Mouse (Mus musculus): ENCODE measurements around the gene Nab1. TPM values are rescaled to one million over a fixed set of nuclear protein-coding genes. Genes with fewer than 3 reads are reported as not detected.

The Nab1 gene
- total RNA-seq, 1 experiment from 2014 or later, result 207 TPM

- ATAC-seq (replicated peaks; ENCODE audit: insufficient number of reproducible peaks, low FRiP score, low TSS enrichment, poor library complexity, severe bottlenecking), result no peak
Observed at GRCm38 (mm10) chr1:52489538-52490181, 10.8 kb downstream of the Nab1 start.

DNA sequence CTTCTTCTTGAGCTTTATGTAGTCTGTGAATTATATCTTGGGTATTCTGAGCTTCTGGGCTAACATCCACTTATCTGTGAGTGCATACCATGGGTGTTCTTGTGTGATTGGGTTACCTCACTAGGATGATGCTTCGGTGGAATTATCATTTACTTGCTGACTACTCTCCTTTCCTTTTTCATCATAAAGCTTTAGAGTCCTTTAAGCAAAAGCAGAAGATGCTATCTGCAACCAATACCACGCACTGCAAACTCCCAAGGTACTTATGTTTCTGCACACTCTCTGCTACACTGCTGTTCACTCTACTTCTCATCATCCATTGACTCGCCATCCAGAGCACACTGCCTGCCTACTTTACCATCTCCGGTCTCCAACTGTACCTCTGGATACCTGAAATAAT is 15.5 kb downstream of the Nab1 start:
- ATAC-seq (replicated peaks; ENCODE audit: insufficient number of reproducible peaks, low FRiP score, low TSS enrichment, poor library complexity, severe bottlenecking), result no peak

- ATAC-seq (replicated peaks; ENCODE audit: insufficient number of reproducible peaks, low FRiP score, low TSS enrichment, poor library complexity, severe bottlenecking), result no peak
Observed at GRCm38 (mm10) chr1:52474291-52474690, 26.2 kb downstream of the Nab1 start.

GRCm38 (mm10) chr1:52470811-52471489 is 29.5 kb downstream of the Nab1 start:
- no peak for ATAC-seq (replicated peaks; ENCODE audit: insufficient number of reproducible peaks, low FRiP score, low TSS enrichment, poor library complexity, severe bottlenecking)

DNA sequence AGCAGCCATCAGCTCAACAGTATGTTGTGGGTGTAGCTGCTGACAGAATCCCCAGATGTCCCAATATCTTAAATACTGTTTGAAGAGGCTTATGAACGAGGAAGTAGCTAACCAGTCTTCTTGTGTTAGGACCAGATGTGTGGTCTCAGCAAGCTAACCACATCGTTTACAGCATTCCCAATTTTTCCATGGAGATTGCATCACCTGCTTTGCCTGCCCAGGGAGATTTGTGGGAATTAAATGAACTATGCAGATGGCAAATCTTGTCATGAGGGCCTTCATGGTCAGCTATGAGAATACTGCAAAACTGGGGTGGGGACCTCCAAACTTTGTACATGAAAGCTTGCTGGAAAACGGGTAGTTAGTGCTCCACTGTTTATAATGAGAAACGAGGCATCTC is 30.2 kb downstream of the Nab1 start:
- ATAC-seq (replicated peaks; ENCODE audit: insufficient number of reproducible peaks, low FRiP score, low TSS enrichment, poor library complexity, severe bottlenecking), result no peak

GRCm38 (mm10) chr1:52466518-52467120 is 33.9 kb downstream of the Nab1 start:
- no peak for ATAC-seq (replicated peaks; ENCODE audit: insufficient number of reproducible peaks, low FRiP score, low TSS enrichment, poor library complexity, severe bottlenecking)

DNA sequence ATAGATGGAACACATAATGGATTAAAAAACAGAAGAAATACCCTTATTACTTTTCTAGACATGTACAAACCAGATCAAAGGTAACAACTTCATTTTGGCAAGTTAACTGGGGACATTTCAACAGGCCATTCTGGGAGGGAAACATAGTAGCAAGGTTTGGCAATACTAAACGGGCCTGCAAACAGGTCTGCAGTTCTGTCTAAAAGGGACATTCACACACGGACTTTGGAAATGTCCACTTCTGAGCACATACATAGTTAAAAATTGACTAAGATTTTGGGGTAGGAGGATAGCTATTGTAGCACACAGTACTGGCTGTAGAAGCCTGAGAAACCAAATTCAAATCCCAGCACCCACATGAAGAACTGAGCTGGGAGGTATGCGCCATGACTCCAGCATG is 34.6 kb downstream of the Nab1 start:
- ATAC-seq (replicated peaks; ENCODE audit: insufficient number of reproducible peaks, low FRiP score, low TSS enrichment, poor library complexity, severe bottlenecking), result no peak

DNA sequence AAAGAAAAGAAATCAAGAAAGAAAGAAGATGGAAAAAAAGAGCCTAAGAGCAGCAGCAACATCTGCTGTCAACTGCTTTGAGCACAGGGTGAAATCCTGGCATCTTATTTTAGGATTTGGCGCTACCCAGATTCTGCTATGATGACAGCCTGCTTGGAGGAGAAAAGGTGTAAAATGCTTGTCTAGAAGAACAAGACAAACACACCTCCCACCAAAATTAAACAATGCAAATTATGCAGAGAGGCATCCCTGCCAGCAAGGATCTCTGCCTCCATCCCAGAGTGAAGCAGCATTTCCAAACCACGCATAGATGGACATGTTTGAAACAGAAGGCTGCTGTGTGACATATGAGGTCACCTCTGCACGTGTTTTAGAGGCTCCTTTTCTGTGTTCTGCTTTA is 35.2 kb downstream of the Nab1 start:
- no peak for ATAC-seq (replicated peaks; ENCODE audit: insufficient number of reproducible peaks, low FRiP score, low TSS enrichment, poor library complexity, severe bottlenecking)

- no peak for ATAC-seq (replicated peaks; ENCODE audit: insufficient number of reproducible peaks, low FRiP score, low TSS enrichment, poor library complexity, severe bottlenecking)
Observed at GRCm38 (mm10) chr1:52463305-52463704, 37.2 kb downstream of the Nab1 start.

DNA sequence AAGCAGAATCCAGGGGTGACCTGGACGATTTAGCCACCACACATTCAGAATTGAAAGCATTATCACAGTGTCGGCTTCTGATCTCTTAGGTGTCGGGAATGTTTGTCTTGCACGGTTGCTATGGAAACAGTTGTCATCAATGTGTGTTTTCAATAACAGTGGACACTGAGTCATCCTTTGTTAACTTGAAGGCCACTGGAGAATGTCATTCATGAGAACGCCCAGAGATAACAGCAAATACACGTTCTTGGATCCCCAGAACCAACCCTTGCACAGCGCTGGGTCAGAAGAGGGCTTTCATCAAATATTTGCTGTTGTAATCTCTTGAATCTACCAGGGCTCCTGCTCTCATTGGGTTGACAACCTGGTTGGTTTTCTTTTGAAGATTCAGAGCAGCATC is 43.9 kb downstream of the Nab1 start:
- ATAC-seq (replicated peaks; ENCODE audit: insufficient number of reproducible peaks, low FRiP score, low TSS enrichment, poor library complexity, severe bottlenecking), result no peak

DNA sequence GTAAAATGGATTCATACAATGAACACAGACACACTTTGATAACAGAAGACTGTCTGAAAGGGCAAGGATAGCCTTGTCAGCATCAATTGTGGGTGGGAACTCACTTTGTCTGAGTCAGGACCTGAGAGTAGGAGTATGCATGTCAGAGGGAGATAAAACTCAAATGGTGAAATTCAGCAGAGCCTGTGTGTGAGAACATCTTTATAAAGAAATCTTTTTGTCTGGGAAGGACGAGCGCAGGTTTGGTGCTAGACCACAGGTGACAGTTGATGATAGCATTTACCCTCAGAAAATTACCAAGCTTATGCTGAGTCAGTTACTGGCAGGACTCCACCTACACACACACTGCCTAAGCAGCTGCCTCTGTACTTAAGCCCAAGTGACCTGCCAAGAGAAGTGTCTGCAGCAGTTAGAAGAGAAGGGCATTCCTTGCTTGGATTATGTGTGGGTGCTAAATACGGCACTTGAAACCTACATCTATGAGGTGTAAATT is 45.9 kb downstream of the Nab1 start:
- ATAC-seq (replicated peaks; ENCODE audit: insufficient number of reproducible peaks, low FRiP score, low TSS enrichment, poor library complexity, severe bottlenecking), result no peak

- ATAC-seq (replicated peaks; ENCODE audit: insufficient number of reproducible peaks, low FRiP score, low TSS enrichment, poor library complexity, severe bottlenecking), result no peak
Observed at GRCm38 (mm10) chr1:52451360-52451759, 49.1 kb downstream of the Nab1 start.

GRCm38 (mm10) chr1:52435856-52436255 is 64.6 kb downstream of the Nab1 start:
- ATAC-seq (replicated peaks; ENCODE audit: insufficient number of reproducible peaks, low FRiP score, low TSS enrichment, poor library complexity, severe bottlenecking), result no peak

- no peak for ATAC-seq (replicated peaks; ENCODE audit: insufficient number of reproducible peaks, low FRiP score, low TSS enrichment, poor library complexity, severe bottlenecking)
Observed at GRCm38 (mm10) chr1:52434085-52434484, 66.4 kb downstream of the Nab1 start.

DNA sequence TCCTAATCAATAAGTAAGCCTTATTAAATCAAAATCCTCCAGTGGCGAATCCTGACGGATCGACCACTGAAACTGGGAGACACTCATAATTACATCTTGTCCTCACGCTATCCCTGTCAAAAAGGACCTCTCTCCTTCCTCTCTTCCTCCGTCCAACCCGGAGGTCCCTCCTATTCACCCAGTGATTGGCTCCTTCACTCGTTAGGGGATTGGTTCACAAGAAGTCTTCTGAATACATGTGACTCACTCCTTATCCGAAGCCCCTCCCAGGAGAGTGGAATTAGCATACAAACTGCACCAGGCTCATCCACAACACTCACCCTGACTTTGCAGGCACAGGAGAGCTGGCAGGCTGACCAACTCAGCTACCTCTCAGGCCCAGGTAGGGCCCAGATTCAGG is 68.7 kb downstream of the Nab1 start:
- ATAC-seq (replicated peaks; ENCODE audit: insufficient number of reproducible peaks, low FRiP score, low TSS enrichment, poor library complexity, severe bottlenecking), result no peak

DNA sequence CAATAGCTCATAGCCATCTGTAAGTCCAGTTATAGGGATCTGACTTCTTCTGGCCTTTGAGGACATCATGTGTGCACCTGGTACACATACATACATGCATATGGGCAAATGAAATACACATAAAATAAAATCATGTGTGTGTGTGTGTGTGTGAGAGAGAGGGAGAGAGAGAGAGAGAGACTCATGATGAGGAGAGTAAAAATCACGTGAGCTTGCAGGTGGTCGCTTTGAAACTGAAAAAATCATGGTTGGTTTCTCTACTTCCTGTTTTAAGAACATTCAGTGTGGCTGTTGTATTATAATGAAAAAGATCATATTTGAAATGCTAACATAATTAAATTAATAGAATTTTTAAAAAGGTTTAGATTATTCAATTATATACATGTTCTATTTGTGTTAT is 69.9 kb downstream of the Nab1 start:
- no peak for ATAC-seq (replicated peaks; ENCODE audit: insufficient number of reproducible peaks, low FRiP score, low TSS enrichment, poor library complexity, severe bottlenecking)

GRCm38 (mm10) chr1:52430116-52430515 is 70.4 kb downstream of the Nab1 start:
- ATAC-seq (replicated peaks; ENCODE audit: insufficient number of reproducible peaks, low FRiP score, low TSS enrichment, poor library complexity, severe bottlenecking), result no peak

DNA sequence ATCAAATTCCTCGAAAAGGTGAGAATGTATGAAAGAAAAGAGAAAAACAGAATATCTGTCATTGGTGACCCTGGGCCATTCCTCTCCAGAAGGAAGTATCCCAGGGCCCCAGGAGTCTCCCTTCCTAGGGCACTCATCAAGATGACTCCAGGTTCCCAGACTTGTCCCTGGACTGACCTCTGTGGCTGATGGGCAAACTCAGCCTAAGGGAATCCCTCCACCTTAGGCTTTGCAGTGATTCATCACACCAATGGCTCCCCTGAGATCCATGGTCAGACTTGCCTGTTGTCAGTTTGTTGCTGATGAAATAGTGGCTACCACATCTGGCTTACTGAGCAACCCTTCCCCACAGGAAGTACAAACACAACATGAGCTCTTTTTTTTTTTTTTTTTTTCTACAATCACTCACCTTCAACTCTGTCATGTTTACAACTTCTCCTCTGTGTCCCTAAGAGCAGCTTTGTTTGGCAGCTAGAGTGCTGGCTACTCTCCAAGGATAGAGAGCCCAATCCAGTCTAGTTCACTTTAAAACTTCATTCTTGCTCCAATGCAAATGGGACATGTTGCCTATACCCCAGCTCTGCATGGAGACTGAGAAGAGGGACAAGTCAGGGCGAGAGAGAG is 72.5 kb downstream of the Nab1 start:
- ATAC-seq (replicated peaks; ENCODE audit: insufficient number of reproducible peaks, low FRiP score, low TSS enrichment, poor library complexity, severe bottlenecking), result no peak

- no peak for ATAC-seq (replicated peaks; ENCODE audit: insufficient number of reproducible peaks, low FRiP score, low TSS enrichment, poor library complexity, severe bottlenecking)
Observed at GRCm38 (mm10) chr1:52423846-52424245, 76.6 kb downstream of the Nab1 start.

DNA sequence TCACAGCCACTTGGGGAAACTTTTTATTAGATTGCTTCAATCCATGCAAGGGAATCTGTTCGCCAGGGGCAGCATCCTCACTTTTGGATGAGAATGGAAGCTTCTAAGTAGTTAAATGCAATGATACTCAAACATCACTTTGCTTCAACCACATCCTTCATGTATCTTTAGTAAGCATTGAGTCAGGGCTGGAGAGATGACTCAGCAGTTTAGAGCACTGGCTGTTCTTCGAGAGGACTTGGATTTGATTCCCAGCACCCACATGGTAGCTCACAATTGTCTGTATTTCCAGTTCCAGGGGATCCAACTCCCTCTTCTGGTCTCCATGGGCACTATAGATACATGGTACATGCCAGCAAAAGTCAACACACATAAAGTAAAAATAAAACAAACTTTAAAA is 77.4 kb downstream of the Nab1 start:
- no peak for ATAC-seq (replicated peaks; ENCODE audit: insufficient number of reproducible peaks, low FRiP score, low TSS enrichment, poor library complexity, severe bottlenecking)

Data from monocyte, adult 5-6 weeks (primary cell).